Mouse (Mus musculus) megakaryocyte, embryonic 14.5 days (primary cell): ENCODE data around the gene Olfr13.

Experiments
- FLI1 ChIP-seq: IDR thresholded peaks from 2 replicates; pipeline ENCODE4 v1.6.1; 2012; ENCODE audit warnings: low read length, inconsistent platforms, mixed read lengths
- GATA1 ChIP-seq: IDR thresholded peaks from 3 replicates; pipeline ENCODE4 v1.6.1; 2012; ENCODE audit warnings: mixed read lengths, low read length, inconsistent platforms, borderline replicate concordance

- TF ChIP-seq GATA1 = no peak
- TF ChIP-seq FLI1 = no peak
These were observed 33.4 kb downstream of the Olfr13 start for GRCm38 (mm10) chr6:43205355-43205754.
